Mouse (Mus musculus): ENCODE results near the gene Cartpt.

DNA sequence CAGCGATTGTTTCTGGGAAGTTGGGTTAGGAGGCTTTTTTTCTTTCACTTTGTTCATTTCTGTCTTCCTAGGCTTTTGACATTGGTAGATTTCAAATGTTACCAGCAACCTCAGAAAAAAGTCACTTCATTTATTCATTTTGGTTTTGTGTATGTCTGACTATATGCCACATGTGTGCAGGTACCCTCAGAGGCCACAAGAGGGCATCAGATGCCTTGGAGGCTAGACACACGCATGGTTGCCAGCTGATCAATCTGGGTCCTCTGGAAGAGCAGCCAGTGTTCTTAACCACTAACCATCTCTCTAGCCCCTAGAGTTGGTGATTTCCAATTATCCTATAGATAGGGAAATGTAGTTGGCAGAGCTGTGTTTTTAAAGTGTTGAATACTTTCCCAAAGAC, 42.6 kb upstream of the Cartpt start:
- TF ChIP-seq EP300 (IDR thresholded peaks at IDR 0.05; ENCODE audit: low read depth): no peak
- peak; percentile 26 for TF ChIP-seq CTCF (IDR thresholded peaks at IDR 0.05; ENCODE audit: low read depth)
